In the genomic region with DNA sequence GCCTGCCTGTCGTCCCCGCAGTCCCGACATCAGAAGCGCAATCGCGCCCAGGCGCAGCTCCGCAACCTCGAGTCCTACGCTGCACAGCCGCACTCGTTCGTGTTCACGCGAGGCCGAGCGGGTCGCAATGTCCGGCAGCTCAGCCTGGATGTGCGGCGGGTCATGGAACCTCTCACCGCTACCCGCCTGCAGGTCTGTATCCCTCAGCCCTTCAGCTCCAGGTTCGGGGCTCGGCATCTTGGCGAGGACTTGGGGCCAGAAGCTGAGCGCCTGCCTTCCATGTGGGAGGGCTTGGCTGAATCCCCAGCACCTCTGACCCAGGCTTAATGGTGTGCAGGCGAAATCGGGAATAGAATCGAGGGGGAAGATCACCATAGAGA, we compare ENCODE assay signal across 8 mouse cellular contexts. TPM values are rescaled to one million over a fixed set of nuclear protein-coding genes. Genes with fewer than 3 reads are reported as not detected.
DNase-seq lines count a peak whose midpoint lies in the region; ATAC-seq lines count a peak whose summit lies in the region.

No protein-coding gene starts in this region.

- WGBS in heart, embryonic 16.5 days = 0% methylated on average over 30 of the region's 30 CpGs
- WGBS in midbrain, embryonic 10.5 days = under 1% methylated on average over 30 of the region's 30 CpGs

- H3K9ac ChIP-seq in heart, embryonic 16.5 days (ENCODE audit: low read length) = peak overlapping the region; percentile 85

- H3K36me3 ChIP-seq in heart, embryonic 16.5 days (ENCODE audit: control insufficient read depth, insufficient read depth) = peaks cover 28% of the 10 kb centered on the region
- H3K36me3 ChIP-seq in midbrain, embryonic 10.5 days = peaks cover 43% of the 10 kb centered on the region

- peak overlapping the region; percentile 84 for H3K4me3 ChIP-seq in heart, embryonic 16.5 days (ENCODE audit: low read length)
- peak overlapping the region; percentile 90 for H3K4me3 ChIP-seq in midbrain, embryonic 10.5 days

- peak; percentile 34; the same call in 1 of the 2 replicates for ATAC-seq in heart, embryonic 16.5 days (replicated peaks; ENCODE audit: extremely low read depth, insufficient read depth, low FRiP score)
- peak; percentile 16 for ATAC-seq in granulocyte monocyte progenitor cell, adult 5-6 weeks (replicated peaks; ENCODE audit: poor library complexity, severe bottlenecking)

- no peak for DNase-seq in heart, postnatal 4 days
- peak; percentile 51 for DNase-seq in NIH3T3 (ENCODE audit: low read depth)
- no peak for DNase-seq in midbrain, embryonic 10.5 days (ENCODE audit: low spot score)
- DNase-seq in yolk sac, embryonic 10.5 days (ENCODE audit: low spot score) = no peak
- DNase-seq in cerebellum, adult 9-11 months = no peak
- DNase-seq in right cerebral cortex, postnatal 10 days (ENCODE audit: low spot score in 2 of 2) = no peak

- H3K4me2 ChIP-seq in heart, embryonic 16.5 days (ENCODE audit: low read depth, low read length) = peak overlapping the region; percentile 92

- H3K4me1 ChIP-seq in heart, embryonic 16.5 days (ENCODE audit: control insufficient read depth, insufficient read depth, low read length) = peaks cover 5% of the 10 kb centered on the region
- peaks cover 15% of the 10 kb centered on the region for H3K4me1 ChIP-seq in midbrain, embryonic 10.5 days

- H3K27ac ChIP-seq in heart, embryonic 16.5 days (ENCODE audit: low read length) = peak overlapping the region; percentile 53
- peak overlapping the region; percentile 89 for H3K27ac ChIP-seq in midbrain, embryonic 10.5 days (replicated peaks)

- H3K27me3 ChIP-seq in heart, embryonic 16.5 days (ENCODE audit: control insufficient read depth, insufficient read depth, low read length) = no peaks in the 10 kb centered on the region
- no peaks in the 10 kb centered on the region for H3K27me3 ChIP-seq in midbrain, embryonic 10.5 days (ENCODE audit: low read depth, poor library complexity, severe bottlenecking)

- H3K9me3 ChIP-seq in heart, embryonic 16.5 days (replicated peaks; ENCODE audit: control insufficient read depth, low read length) = no peaks in the 10 kb centered on the region
- no peaks in the 10 kb centered on the region; the same call in 1 of the 2 replicates for H3K9me3 ChIP-seq in midbrain, embryonic 10.5 days (replicated peaks)

RNA-seq across cellular contexts. Expression of gene Ppan, which starts 0.4 kb away (rescaled TPM):
- 36.4 and 44.3 TPM in 2 replicates for polyA plus RNA-seq in heart, embryonic 16.5 days (2015; fragmentation: Nextera tagmentation; extraction: Ambion mirVana)
- total RNA-seq in heart, postnatal 4 days (2021) = 10 to 100 TPM; 18.4 to 19.6 TPM
- total RNA-seq in granulocyte monocyte progenitor cell, adult 5-6 weeks (2014; fragmentation: Nextera tagmentation) = 88.0 and 115 TPM in 2 replicates
- total RNA-seq in granulocyte monocyte progenitor cell, adult 5-6 weeks (2017) = 172 and 173 TPM in 2 replicates
- 78.4 and 97.2 TPM in 2 replicates for polyA plus RNA-seq in midbrain, embryonic 10.5 days (2016; fragmentation: Nextera tagmentation; extraction: Ambion mirVana)

RNA-seq across cellular contexts. Expression of gene Angptl6, which starts 8.8 kb away (rescaled TPM):
- polyA plus RNA-seq in heart, embryonic 16.5 days (2015; fragmentation: Nextera tagmentation; extraction: Ambion mirVana) = 3.8 and 4.0 TPM in 2 replicates
- 1 to 10 TPM; 1.6 to 1.7 TPM for total RNA-seq in heart, postnatal 4 days (2021)
- total RNA-seq in granulocyte monocyte progenitor cell, adult 5-6 weeks (2014; fragmentation: Nextera tagmentation) = 1.5 and 2.5 TPM in 2 replicates
- 0.52 and 1.4 TPM in 2 replicates for total RNA-seq in granulocyte monocyte progenitor cell, adult 5-6 weeks (2017)
- polyA plus RNA-seq in midbrain, embryonic 10.5 days (2016; fragmentation: Nextera tagmentation; extraction: Ambion mirVana) = 5.5 and 5.9 TPM in 2 replicates

RNA-seq across cellular contexts. Expression of gene Eif3g, which starts 10.0 kb away (rescaled TPM):
- 208 and 209 TPM in 2 replicates for polyA plus RNA-seq in heart, embryonic 16.5 days (2015; fragmentation: Nextera tagmentation; extraction: Ambion mirVana)
- total RNA-seq in heart, postnatal 4 days (2021) = 100 to 1,000 TPM; 116 to 126 TPM
- 224 and 262 TPM in 2 replicates for total RNA-seq in granulocyte monocyte progenitor cell, adult 5-6 weeks (2014; fragmentation: Nextera tagmentation)
- total RNA-seq in granulocyte monocyte progenitor cell, adult 5-6 weeks (2017) = 187 and 207 TPM in 2 replicates
- polyA plus RNA-seq in midbrain, embryonic 10.5 days (2016; fragmentation: Nextera tagmentation; extraction: Ambion mirVana) = 398 and 429 TPM in 2 replicates

RNA-seq across cellular contexts. Expression of gene A230050P20Rik, which starts 19.9 kb away (rescaled TPM):
- 11.4 and 13.4 TPM in 2 replicates for polyA plus RNA-seq in heart, embryonic 16.5 days (2015; fragmentation: Nextera tagmentation; extraction: Ambion mirVana)
- 1 to 10 TPM; 6.4 to 7.2 TPM for total RNA-seq in heart, postnatal 4 days (2021)
- 13.8 and 44.1 TPM in 2 replicates for total RNA-seq in granulocyte monocyte progenitor cell, adult 5-6 weeks (2014; fragmentation: Nextera tagmentation)
- 14.4 and 16.1 TPM in 2 replicates for total RNA-seq in granulocyte monocyte progenitor cell, adult 5-6 weeks (2017)
- polyA plus RNA-seq in midbrain, embryonic 10.5 days (2016; fragmentation: Nextera tagmentation; extraction: Ambion mirVana) = 0.69 and 0.87 TPM in 2 replicates

Comparison
In these comparisons a context has a peak if more than half of its experiments do, and no peak if none do; other contexts are left out.
1. RNA of gene Ppan, which starts 0.4 kb away (total RNA-seq): 88.0 to 173 TPM in granulocyte monocyte progenitor cell, adult 5-6 weeks; 18.4 to 19.6 TPM in heart, postnatal 4 days; every median in the first group is over 4 times any median in the second.